In the genomic region with DNA sequence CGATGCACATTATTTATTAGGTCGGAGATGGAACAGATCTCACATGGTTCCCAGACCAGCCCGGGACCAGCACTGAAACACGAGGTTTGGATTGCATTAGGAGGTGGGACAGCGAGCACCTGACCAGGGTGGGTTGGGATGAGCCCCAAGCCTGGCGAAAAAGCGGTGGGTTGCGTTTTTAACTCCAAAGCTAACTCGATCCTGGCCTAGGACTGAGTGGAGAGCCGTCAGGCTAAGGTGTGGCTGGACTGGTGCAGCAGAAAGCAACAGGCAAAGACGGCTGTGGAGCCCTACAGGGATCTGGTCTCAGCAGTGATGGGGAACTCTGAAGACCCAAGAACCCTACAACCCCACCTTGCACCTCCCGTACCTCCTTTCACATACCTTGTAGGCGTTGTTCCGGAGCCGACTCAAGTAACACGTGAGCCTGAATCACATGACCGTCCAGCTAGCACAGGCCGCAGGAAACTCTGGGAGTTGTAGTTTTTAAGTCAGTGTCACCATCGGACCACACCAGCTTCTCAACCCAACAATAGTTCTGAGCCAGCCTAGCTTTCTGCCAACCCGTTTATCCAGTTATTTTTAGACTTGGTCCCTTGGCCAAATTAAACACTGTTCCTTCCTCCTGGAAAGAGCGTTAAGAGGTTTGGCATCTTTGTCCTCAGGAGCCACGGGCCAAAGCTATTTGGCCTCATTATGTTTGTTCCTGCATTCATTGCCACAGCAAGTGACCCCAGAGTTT, we compare ENCODE assay signal across 8 mouse cellular contexts. TPM values are rescaled to one million over a fixed set of nuclear protein-coding genes. Genes with fewer than 3 reads are reported as not detected.
A peak's percentile ranks its signal among the peaks of the same experiment; 100 is the strongest.
DNase-seq lines count a peak whose midpoint lies in the region; ATAC-seq and TF ChIP-seq lines count a peak whose summit lies in the region.

A gene (minus strand): TSS at position 438 of the 742 bp plus-strand sequence.

- peak; percentile 76 for DNase-seq in brain, embryonic 18.5 days (ENCODE audit: low read depth, low spot score)
- peak; percentile 97 for DNase-seq in fat pad, adult 2 months (ENCODE audit: extremely low read depth, low read depth, low spot score)
- DNase-seq in kidney, postnatal 0 days (ENCODE audit: low spot score) = peak; percentile 93
- peak; percentile 100 for DNase-seq in liver, adult 2 months (ENCODE audit: extremely low read depth, low read depth, low spot score)
- peak; percentile 48 to 73 for DNase-seq in spleen, postnatal 4 days (ENCODE audit: low spot score in 2 of 2)

- 13% methylated on average over 22 of the region's 22 CpGs for WGBS in heart, embryonic 13.5 days
- WGBS in kidney, postnatal 0 days = 11% methylated on average over 22 of the region's 22 CpGs
- 3% methylated on average over 22 of the region's 22 CpGs for WGBS in liver, adult 2 months

- peak within 1 kb of the TSS; percentile 90 for H3K4me2 ChIP-seq in heart, embryonic 13.5 days
- H3K4me2 ChIP-seq in kidney, postnatal 0 days (ENCODE audit: low read length) = peak within 1 kb of the TSS; percentile 74

- no peaks in the 10 kb centered on the region for H3K9me3 ChIP-seq in heart, embryonic 13.5 days
- no peaks in the 10 kb centered on the region for H3K9me3 ChIP-seq in kidney, postnatal 0 days (replicated peaks; ENCODE audit: low read length)

- peaks cover 16% of the 10 kb centered on the region for H3K4me1 ChIP-seq in heart, embryonic 13.5 days
- H3K4me1 ChIP-seq in kidney, postnatal 0 days (replicated peaks; ENCODE audit: insufficient read depth, low read length) = peaks cover 8% of the 10 kb centered on the region; the same call in 1 of the 2 replicates
- H3K4me1 ChIP-seq in liver, adult 2 months (ENCODE audit: control insufficient read depth, insufficient read depth, low read length) = peaks cover 13% of the 10 kb centered on the region

- peaks cover 2% of the 10 kb centered on the region for H3K36me3 ChIP-seq in heart, embryonic 13.5 days
- H3K36me3 ChIP-seq in kidney, postnatal 0 days (ENCODE audit: insufficient read depth, low read length) = peaks cover 4% of the 10 kb centered on the region; the same call in 1 of the 2 replicates
- peaks cover under 1% of the 10 kb centered on the region; the same call in 1 of the 2 replicates for H3K36me3 ChIP-seq in liver, adult 2 months (ENCODE audit: control insufficient read depth, insufficient read depth, low read length)

- H3K4me3 ChIP-seq in heart, embryonic 13.5 days = peak within 1 kb of the TSS; percentile 82
- peak within 1 kb of the TSS; percentile 51 for H3K4me3 ChIP-seq in kidney, postnatal 0 days (replicated peaks; ENCODE audit: low read depth, low read length)
- peak within 1 kb of the TSS; percentile 77 for H3K4me3 ChIP-seq in liver, adult 2 months (ENCODE audit: insufficient read depth, low read depth, low read length)

- peak within 1 kb of the TSS; percentile 28 for H3K27ac ChIP-seq in heart, embryonic 13.5 days (replicated peaks)
- peak within 1 kb of the TSS; percentile 47; the same call in 1 of the 2 replicates for H3K27ac ChIP-seq in kidney, postnatal 0 days
- H3K27ac ChIP-seq in liver, adult 2 months (replicated peaks; ENCODE audit: insufficient read depth, low read depth, low read length) = peak within 1 kb of the TSS; percentile 82

- TF ChIP-seq CTCF in kidney, postnatal 0 days (IDR thresholded peaks at IDR 0.05; ENCODE audit: low read depth) = no peak
- TF ChIP-seq CTCF in liver, adult 2 months (IDR thresholded peaks at IDR 0.05; ENCODE audit: low read depth, low read length) = no peak

- peaks cover 5% of the 10 kb centered on the region; the same call in 1 of the 2 replicates for H3K79me2 ChIP-seq in liver, adult 2 months (ENCODE audit: control insufficient read depth, insufficient read depth, low read length)

- 0 out of 2 replicates have a peak, but pooled peaks have one; percentile 1 for TF ChIP-seq POLR2A in liver, adult 2 months (IDR thresholded peaks at IDR 0.05; ENCODE audit: extremely low read depth, insufficient read depth, low read length)

- peak within 1 kb of the TSS; percentile 89 for H3K9ac ChIP-seq in heart, embryonic 13.5 days
- peak within 1 kb of the TSS; percentile 58; the same call in 1 of the 2 replicates for H3K9ac ChIP-seq in kidney, postnatal 0 days (ENCODE audit: low read depth, low read length)
- peak within 1 kb of the TSS; percentile 85 for H3K9ac ChIP-seq in liver, adult 2 months (ENCODE audit: low read depth, low read length)

- no peaks in the 10 kb centered on the region for H3K27me3 ChIP-seq in heart, embryonic 13.5 days (replicated peaks)
- no peaks in the 10 kb centered on the region for H3K27me3 ChIP-seq in kidney, postnatal 0 days (ENCODE audit: insufficient read depth, low read length)
- no peaks in the 10 kb centered on the region for H3K27me3 ChIP-seq in liver, adult 2 months (ENCODE audit: control insufficient read depth, insufficient read depth, low read length)

- peak; percentile 100 for ATAC-seq in CD4-positive, CD25-positive, alpha-beta regulatory T cell, adult 4 months
- ATAC-seq in heart, embryonic 13.5 days (ENCODE audit: extremely low read depth, insufficient number of reproducible peaks, low FRiP score, low TSS enrichment) = peak; percentile 87
- peak; percentile 96 for ATAC-seq in kidney, postnatal 0 days (replicated peaks; ENCODE audit: low FRiP score, low read depth)
- peak; percentile 95 for ATAC-seq in monocyte, adult 5-6 weeks (replicated peaks; ENCODE audit: insufficient number of reproducible peaks, low FRiP score, low TSS enrichment, poor library complexity, severe bottlenecking)

RNA-seq across cellular contexts. Expression of the gene that starts here (rescaled TPM):
- 10 to 100 TPM in 1 of 2 experiments, 1 to 10 TPM in 1; 5.6 to 10.6 TPM for polyA plus RNA-seq in CD4-positive, CD25-positive, alpha-beta regulatory T cell, adult 4 months (2017; shearing (Covaris generic))
- 11.7 and 12.4 TPM in 2 replicates for polyA plus RNA-seq in heart, embryonic 13.5 days (2015; fragmentation: Nextera tagmentation; extraction: Ambion mirVana)
- polyA plus RNA-seq in kidney, postnatal 0 days (2015; fragmentation: Nextera tagmentation; extraction: Ambion mirVana) = 12.6 and 12.9 TPM in 2 replicates
- total RNA-seq in liver, adult 2 months (2014; rRNA removed) = 10.7 and 16.6 TPM in 2 replicates
- 22.2 and 22.8 TPM in 2 replicates for polyA plus RNA-seq in liver, adult 2 months (2012; rRNA removed)
- 5.0 to 16.9 TPM (median 5.9 TPM) in 3 replicates for total RNA-seq in monocyte, adult 5-6 weeks (2017)

Comparison
In these comparisons a context has a peak if more than half of its experiments do, and no peak if none do; other contexts are left out.
1. Peak in every context shown above with its lines: DNase-seq, ATAC-seq, H3K4me3 ChIP-seq and H3K27ac ChIP-seq.
2. H3K27ac ChIP-seq: peak in every context shown above with its lines; median percentile 82 in liver, adult 2 months; 47 in kidney, postnatal 0 days; 28 in heart, embryonic 13.5 days.